Mouse (Mus musculus) E14TG2a.4 (cell line): ENCODE measurements around the gene Fgd6.

Experiments used
- CTCF ChIP-seq: conservative IDR thresholded peaks from 2 replicates; pipeline ENCODE4 v1.5.1; 2014; ENCODE audit warnings: low read length
- NANOG ChIP-seq: IDR thresholded peaks from 2 replicates; pipeline ENCODE4 v1.6.1; 2014; ENCODE audit warnings: borderline replicate concordance, low read length, mixed read lengths

DNA sequence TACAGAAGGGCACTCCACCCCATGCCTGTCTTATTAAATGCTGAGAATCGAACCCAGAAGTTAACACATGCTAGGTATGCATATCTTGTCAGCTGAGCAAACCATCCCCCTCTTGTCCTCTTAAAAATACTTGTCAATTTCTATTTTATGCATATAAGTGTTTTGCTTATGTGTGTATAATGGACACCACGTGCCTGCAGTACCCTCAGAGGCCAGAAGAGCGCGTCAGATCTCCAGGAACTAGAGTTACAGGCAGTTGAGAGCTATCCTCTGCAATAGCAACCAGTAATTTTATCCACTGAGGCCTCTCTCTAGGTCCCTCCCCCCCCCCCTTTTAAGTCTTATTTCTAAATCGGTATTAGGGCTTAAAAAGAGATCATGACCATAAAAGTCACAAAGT is 88.6 kb downstream of the Fgd6 start:
- TF ChIP-seq CTCF (0 out of 2 replicates have a peak, but pooled peaks have one; percentile 11), NANOG (no peak)
